Comparison of ENCODE assay signal across 8 mouse cellular contexts in genomic region chr1:14506201-14506830, GRCm38 (mm10).
DNase-seq lines count a peak whose midpoint lies in the region; ATAC-seq and TF ChIP-seq lines count a peak whose summit lies in the region.

No protein-coding gene starts in this region.

- H3K4me2 ChIP-seq in embryonic facial prominence, embryonic 11.5 days (ENCODE audit: low read depth, low read length) = peak overlapping the region; percentile 78
- H3K4me2 ChIP-seq in neural tube, embryonic 14.5 days (ENCODE audit: low read depth, low read length) = peak overlapping the region; percentile 44

- ATAC-seq in embryonic facial prominence, embryonic 11.5 days (replicated peaks; ENCODE audit: insufficient number of reproducible peaks, low FRiP score, low TSS enrichment, low read depth) = peak; percentile 93
- peak; percentile 93 for ATAC-seq in neural tube, embryonic 14.5 days (ENCODE audit: low read depth)
- ATAC-seq in CD4-positive, CD25-positive, alpha-beta regulatory T cell, adult 4 months = no peak

- no peaks in the 10 kb centered on the region for H3K79me2 ChIP-seq in liver, adult 2 months (ENCODE audit: control insufficient read depth, insufficient read depth, low read length)

- H3K4me3 ChIP-seq in embryonic facial prominence, embryonic 11.5 days (ENCODE audit: low read depth, low read length) = peak overlapping the region; percentile 36
- H3K4me3 ChIP-seq in hindbrain, embryonic 10.5 days = peak overlapping the region; percentile 59
- H3K4me3 ChIP-seq in liver, adult 2 months (ENCODE audit: insufficient read depth, low read depth, low read length) = peak overlapping the region; percentile 27; the same call in 1 of the 2 replicates
- H3K4me3 ChIP-seq in neural tube, embryonic 14.5 days (ENCODE audit: low read depth, low read length) = peak overlapping the region; percentile 30

- peak overlapping the region; percentile 70 for H3K9ac ChIP-seq in embryonic facial prominence, embryonic 11.5 days (replicated peaks; ENCODE audit: low read length)
- no peak overlapping the region for H3K9ac ChIP-seq in liver, adult 2 months (ENCODE audit: low read depth, low read length)
- H3K9ac ChIP-seq in neural tube, embryonic 14.5 days (replicated peaks; ENCODE audit: low read depth, low read length) = peak overlapping the region; percentile 32; the same call in 1 of the 2 replicates

- TF ChIP-seq CTCF in liver, adult 2 months (IDR thresholded peaks at IDR 0.05; ENCODE audit: low read depth, low read length) = no peak

- peak; percentile 23 to 29 for DNase-seq in cerebellum, postnatal 25 days
- DNase-seq in cerebellum, adult 9-10 months = no peak
- DNase-seq in B cell, adult 2 months = peak; percentile 34 to 46
- DNase-seq in embryonic facial prominence, embryonic 11.5 days (ENCODE audit: low spot score) = peak; percentile 91
- DNase-seq in hindbrain, embryonic 10.5 days (ENCODE audit: low spot score) = peak; percentile 86
- DNase-seq in liver, adult 2 months (ENCODE audit: extremely low read depth, low read depth, low spot score) = no peak

- H3K27ac ChIP-seq in embryonic facial prominence, embryonic 11.5 days (replicated peaks; ENCODE audit: low read depth, low read length) = peak overlapping the region; percentile 75
- H3K27ac ChIP-seq in hindbrain, embryonic 10.5 days = peak overlapping the region; percentile 87
- no peak overlapping the region for H3K27ac ChIP-seq in liver, adult 2 months (replicated peaks; ENCODE audit: insufficient read depth, low read depth, low read length)
- no peak overlapping the region for H3K27ac ChIP-seq in neural tube, embryonic 14.5 days (ENCODE audit: low read depth, low read length)

- no peak for TF ChIP-seq POLR2A in liver, adult 2 months (IDR thresholded peaks at IDR 0.05; ENCODE audit: extremely low read depth, insufficient read depth, low read length)

- H3K36me3 ChIP-seq in embryonic facial prominence, embryonic 11.5 days (replicated peaks; ENCODE audit: control insufficient read depth, insufficient read depth, low read depth, low read length) = no peaks in the 10 kb centered on the region
- H3K36me3 ChIP-seq in hindbrain, embryonic 10.5 days = no peaks in the 10 kb centered on the region
- no peaks in the 10 kb centered on the region for H3K36me3 ChIP-seq in liver, adult 2 months (ENCODE audit: control insufficient read depth, insufficient read depth, low read length)
- no peaks in the 10 kb centered on the region for H3K36me3 ChIP-seq in neural tube, embryonic 14.5 days (ENCODE audit: control insufficient read depth, insufficient read depth, low read length)

- under 1% methylated on average over 34 of the region's 34 CpGs for WGBS in embryonic facial prominence, embryonic 11.5 days
- WGBS in hindbrain, embryonic 10.5 days = under 1% methylated on average over 34 of the region's 34 CpGs
- WGBS in liver, adult 2 months = 1% methylated on average over 34 of the region's 34 CpGs
- WGBS in neural tube, embryonic 14.5 days = under 1% methylated on average over 32 of the region's 34 CpGs

- no peaks in the 10 kb centered on the region; the same call in 1 of the 2 replicates for H3K4me1 ChIP-seq in embryonic facial prominence, embryonic 11.5 days (ENCODE audit: control insufficient read depth, insufficient read depth, low read length)
- peaks cover 65% of the 10 kb centered on the region for H3K4me1 ChIP-seq in hindbrain, embryonic 10.5 days (replicated peaks)
- H3K4me1 ChIP-seq in liver, adult 2 months (ENCODE audit: control insufficient read depth, insufficient read depth, low read length) = no peaks in the 10 kb centered on the region
- peaks cover 7% of the 10 kb centered on the region; the same call in 1 of the 2 replicates for H3K4me1 ChIP-seq in neural tube, embryonic 14.5 days (ENCODE audit: control insufficient read depth, insufficient read depth, low read length)

- H3K27me3 ChIP-seq in embryonic facial prominence, embryonic 11.5 days (ENCODE audit: control insufficient read depth, insufficient read depth, low read length) = no peaks in the 10 kb centered on the region
- H3K27me3 ChIP-seq in hindbrain, embryonic 10.5 days (ENCODE audit: insufficient read depth, poor library complexity, severe bottlenecking) = peaks cover 78% of the 10 kb centered on the region
- peaks cover 13% of the 10 kb centered on the region for H3K27me3 ChIP-seq in liver, adult 2 months (ENCODE audit: control insufficient read depth, insufficient read depth, low read length)
- peaks cover 34% of the 10 kb centered on the region for H3K27me3 ChIP-seq in neural tube, embryonic 14.5 days (ENCODE audit: control insufficient read depth, insufficient read depth, low read length)

- H3K9me3 ChIP-seq in embryonic facial prominence, embryonic 11.5 days (replicated peaks; ENCODE audit: control insufficient read depth, low read length) = no peaks in the 10 kb centered on the region
- H3K9me3 ChIP-seq in hindbrain, embryonic 10.5 days = no peaks in the 10 kb centered on the region
- no peaks in the 10 kb centered on the region for H3K9me3 ChIP-seq in neural tube, embryonic 14.5 days (ENCODE audit: control insufficient read depth, low read length)

Comparison
In these comparisons a context has a peak if more than half of its experiments do, and no peak if none do; other contexts are left out.
1. DNase-seq: peak in cerebellum, postnatal 25 days (2 of 2), B cell, adult 2 months (2 of 2), embryonic facial prominence, embryonic 11.5 days (single experiment) and hindbrain, embryonic 10.5 days (single experiment); none in cerebellum, adult 9-10 months (single experiment) and liver, adult 2 months (single experiment).
2. H3K27ac ChIP-seq: peak in embryonic facial prominence, embryonic 11.5 days (single experiment) and hindbrain, embryonic 10.5 days (single experiment); none in liver, adult 2 months (single experiment) and neural tube, embryonic 14.5 days (single experiment).
3. Peak in every context shown above with its lines, with median percentiles within 50 percentile points of each other: H3K4me3 ChIP-seq.